Mouse (Mus musculus): ENCODE measurements around the gene Dtx3l.
"Not testable (repeated sequence)": the region's sequence is repeated elsewhere in the genome, so short reads cannot be mapped to it uniquely, and the experiment has no call there.

The Dtx3l gene

GRCm38 (mm10) chr16:35923546-35924198 lies 15.3 kb downstream of the Dtx3l start:
- no peak for DNase-seq

- DNase-seq, result no peak
These were observed 16.6 kb downstream of the Dtx3l start for GRCm38 (mm10) chr16:35922301-35922895.

GRCm38 (mm10) chr16:35921676-35922235 lies 17.2 kb downstream of the Dtx3l start:
- DNase-seq, result no peak

- DNase-seq, result no peak
These were observed 20.0 kb downstream of the Dtx3l start for GRCm38 (mm10) chr16:35918721-35919543.

- no peak for DNase-seq
These were observed 24.6 kb downstream of the Dtx3l start for GRCm38 (mm10) chr16:35914301-35914700.

- DNase-seq, result no peak
These were observed 25.4 kb downstream of the Dtx3l start for GRCm38 (mm10) chr16:35913526-35913925.

GRCm38 (mm10) chr16:35911449-35911848 lies 27.5 kb downstream of the Dtx3l start:
- DNase-seq, result no peak

GRCm38 (mm10) chr16:35907432-35908201 lies 31.3 kb downstream of the Dtx3l start:
- no peak for DNase-seq

- DNase-seq, result no peak
These were observed 32.1 kb downstream of the Dtx3l start for GRCm38 (mm10) chr16:35906887-35907286.

GRCm38 (mm10) chr16:35905819-35906485 lies 33.0 kb downstream of the Dtx3l start:
- DNase-seq, result no peak

- no peak for DNase-seq
These were observed 33.6 kb downstream of the Dtx3l start for GRCm38 (mm10) chr16:35905355-35905754.

- no peak for DNase-seq
These were observed 34.7 kb downstream of the Dtx3l start for GRCm38 (mm10) chr16:35904121-35904736.

- no peak for DNase-seq
These were observed 35.8 kb downstream of the Dtx3l start for GRCm38 (mm10) chr16:35903014-35903640.

- no peak for DNase-seq
These were observed 38.4 kb downstream of the Dtx3l start for GRCm38 (mm10) chr16:35900541-35900940.

GRCm38 (mm10) chr16:35894997-35895396 lies 44.0 kb downstream of the Dtx3l start:
- no peak for DNase-seq

GRCm38 (mm10) chr16:35891603-35892002 lies 47.3 kb downstream of the Dtx3l start:
- DNase-seq, result not testable (repeated sequence)

GRCm38 (mm10) chr16:35890645-35891044 lies 48.3 kb downstream of the Dtx3l start:
- no peak for DNase-seq

- no peak for DNase-seq
These were observed 50.0 kb downstream of the Dtx3l start for GRCm38 (mm10) chr16:35888910-35889309.

GRCm38 (mm10) chr16:35888174-35888573 lies 50.8 kb downstream of the Dtx3l start:
- no peak for DNase-seq
